Mouse (Mus musculus): ENCODE data around the gene Chd6.

Gene Chd6

GRCm38 (mm10) chr2:160933890-160934289, 175.0 kb downstream of the Chd6 start:
- no peak for DNase-seq (ENCODE audit: low spot score in 2 of 2)

GRCm38 (mm10) chr2:160932981-160933380, 175.9 kb downstream of the Chd6 start:
- DNase-seq (ENCODE audit: low spot score in 2 of 2) = no peak

GRCm38 (mm10) chr2:160932325-160932724, 176.6 kb downstream of the Chd6 start:
- DNase-seq (ENCODE audit: low spot score in 2 of 2) = no peak

GRCm38 (mm10) chr2:160931378-160931777, 177.5 kb downstream of the Chd6 start:
- DNase-seq (ENCODE audit: low spot score in 2 of 2) = no peak

GRCm38 (mm10) chr2:160925203-160925602, 183.7 kb downstream of the Chd6 start:
- DNase-seq (ENCODE audit: low spot score in 2 of 2) = no peak

GRCm38 (mm10) chr2:160921285-160921684, 187.6 kb downstream of the Chd6 start:
- DNase-seq (ENCODE audit: low spot score in 2 of 2) = no peak

- DNase-seq (ENCODE audit: low spot score in 2 of 2) = no peak
Measured at GRCm38 (mm10) chr2:160918930-160919215, 190.0 kb downstream of the Chd6 start.

- no peak for DNase-seq (ENCODE audit: low spot score in 2 of 2)
Measured at GRCm38 (mm10) chr2:160918154-160918929, 190.5 kb downstream of the Chd6 start.

- DNase-seq (ENCODE audit: low spot score in 2 of 2) = no peak
Measured at GRCm38 (mm10) chr2:160917313-160917712, 191.6 kb downstream of the Chd6 start.

GRCm38 (mm10) chr2:160916714-160917113, 192.2 kb downstream of the Chd6 start:
- no peak for DNase-seq (ENCODE audit: low spot score in 2 of 2)

GRCm38 (mm10) chr2:160915821-160916610, 192.9 kb downstream of the Chd6 start:
- DNase-seq (ENCODE audit: low spot score in 2 of 2) = no peak

GRCm38 (mm10) chr2:160914656-160915055, 194.2 kb downstream of the Chd6 start:
- DNase-seq (ENCODE audit: low spot score in 2 of 2) = no peak

- DNase-seq (ENCODE audit: low spot score in 2 of 2) = no peak
Measured at GRCm38 (mm10) chr2:160912231-160912671, 196.6 kb downstream of the Chd6 start, which contains the start of gene Emilin3. Gene Emilin3, minus strand, starts transcription at chr2:160912328.

GRCm38 (mm10) chr2:160911558-160912201, 197.2 kb downstream of the Chd6 start:
- no peak for DNase-seq (ENCODE audit: low spot score in 2 of 2)

GRCm38 (mm10) chr2:160910633-160911032, 198.2 kb downstream of the Chd6 start:
- DNase-seq (ENCODE audit: low spot score in 2 of 2) = no peak

- DNase-seq (ENCODE audit: low spot score in 2 of 2) = no peak
Measured at GRCm38 (mm10) chr2:160908607-160909006, 200.3 kb downstream of the Chd6 start.

GRCm38 (mm10) chr2:160906101-160906500, 202.8 kb downstream of the Chd6 start:
- DNase-seq (ENCODE audit: low spot score in 2 of 2) = no peak

GRCm38 (mm10) chr2:160905301-160905700, 203.6 kb downstream of the Chd6 start:
- no peak for DNase-seq (ENCODE audit: low spot score in 2 of 2)

- DNase-seq (ENCODE audit: low spot score in 2 of 2) = no peak
Measured at GRCm38 (mm10) chr2:160901656-160902412, 207.0 kb downstream of the Chd6 start.
